Mouse (Mus musculus) frontal cortex, postnatal 25 days (tissue): ENCODE data around the gene Col9a2.
"Not testable (repeated sequence)": the region's sequence is repeated elsewhere in the genome, so short reads cannot be mapped to it uniquely, and the experiment has no call there.

ENCODE experiments used
- DNase-seq, 2 experiments: peaks; one replicate each; pipeline ENCODE4 v3.0.0; 2022; ENCODE audit warnings: low spot score in 2 of 2

Gene Col9a2

DNA sequence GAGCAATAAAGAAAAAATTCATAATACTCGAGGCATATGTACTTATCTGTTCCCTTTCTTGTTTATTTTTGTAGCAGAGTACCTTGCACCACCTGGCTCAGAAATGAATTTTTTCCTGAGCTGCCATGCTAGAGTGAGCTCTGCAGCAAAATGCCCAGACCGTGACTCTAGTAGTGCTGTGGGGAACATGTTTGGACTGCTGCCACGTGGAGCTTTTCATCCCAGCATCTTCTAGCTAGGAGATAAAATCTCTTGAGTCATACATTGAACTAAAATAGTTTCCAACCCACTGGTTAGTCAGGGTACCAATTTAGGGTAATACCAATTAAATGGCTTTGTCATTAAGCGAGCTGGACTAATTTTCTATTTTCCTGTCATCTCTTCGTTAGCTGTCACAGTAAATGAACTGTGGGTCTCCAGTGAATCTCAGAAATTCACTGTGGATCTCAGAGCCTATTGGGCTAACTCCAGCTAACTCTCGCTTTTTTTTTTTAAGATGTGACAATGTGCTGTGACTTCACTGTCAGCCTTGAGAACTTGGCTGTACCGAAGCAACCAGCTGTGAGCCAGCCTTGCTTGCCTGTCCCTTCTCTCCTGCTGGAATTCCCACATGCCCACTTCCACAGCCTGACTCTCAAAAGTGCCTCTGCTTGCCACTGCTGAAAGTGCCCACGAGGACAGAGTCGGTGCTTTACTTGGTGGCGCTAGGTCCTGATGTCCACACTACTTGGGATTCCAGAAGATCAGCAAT is 19.0 kb upstream of the Col9a2 start:
- no peak for DNase-seq

DNA sequence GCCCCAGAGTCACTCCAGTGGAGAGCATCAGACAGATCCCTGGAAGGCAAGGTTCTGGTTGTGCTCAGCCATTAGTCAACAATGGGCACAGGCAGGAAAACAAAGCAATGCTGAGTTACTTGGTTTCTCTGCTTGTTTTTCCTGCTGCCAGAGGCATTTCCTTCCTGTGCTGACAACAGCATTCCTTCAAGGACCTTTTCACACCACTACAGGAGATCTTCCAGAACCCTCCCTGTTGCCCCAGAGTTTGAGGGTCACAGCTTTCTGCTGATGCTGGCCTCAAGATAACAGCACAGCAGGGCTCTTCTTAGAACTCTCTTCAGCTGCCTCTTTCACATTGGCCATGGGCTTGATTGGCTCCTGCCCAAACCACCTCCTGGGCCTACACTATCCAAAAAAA is 17.3 kb upstream of the Col9a2 start:
- DNase-seq = no peak

DNA sequence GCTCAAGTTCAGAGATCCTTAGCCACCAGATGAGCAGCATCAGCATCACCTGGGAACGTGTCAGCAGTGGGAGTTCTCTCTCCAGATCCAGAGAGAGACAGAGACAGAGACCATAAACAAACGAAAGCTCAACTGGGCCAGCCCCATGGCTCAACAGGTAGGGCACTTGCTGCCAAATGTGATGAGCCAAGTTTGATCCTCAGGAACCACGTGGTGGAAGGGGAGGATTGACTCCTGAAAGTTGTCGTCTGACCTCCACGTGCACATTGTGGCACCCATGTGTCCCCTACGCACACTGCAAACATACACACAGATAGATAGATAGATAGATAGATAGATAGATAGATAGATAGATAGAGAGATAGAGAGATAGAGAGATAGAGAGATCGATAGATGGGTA is 15.7 kb upstream of the Col9a2 start:
- DNase-seq = no peak

DNA sequence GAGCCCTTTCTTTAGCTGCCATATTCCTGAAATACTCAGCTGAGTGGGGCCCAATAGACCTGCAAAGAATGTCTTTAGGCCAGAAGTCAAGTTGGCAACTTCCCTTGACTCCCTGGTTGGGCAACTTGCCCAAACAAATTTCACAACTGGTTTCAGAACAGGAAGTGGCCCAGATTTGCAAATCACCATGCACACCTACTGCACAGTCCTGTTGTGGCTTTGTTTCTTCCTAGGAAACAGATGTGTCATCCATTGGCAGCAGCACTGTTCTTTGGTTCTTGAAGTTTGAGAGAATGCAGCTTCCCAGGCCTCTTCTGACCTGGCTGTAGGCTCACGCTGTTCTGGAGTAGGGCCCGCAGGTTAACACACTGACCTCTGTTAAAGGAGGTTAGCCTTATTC is 15.2 kb upstream of the Col9a2 start:
- no peak for DNase-seq

DNA sequence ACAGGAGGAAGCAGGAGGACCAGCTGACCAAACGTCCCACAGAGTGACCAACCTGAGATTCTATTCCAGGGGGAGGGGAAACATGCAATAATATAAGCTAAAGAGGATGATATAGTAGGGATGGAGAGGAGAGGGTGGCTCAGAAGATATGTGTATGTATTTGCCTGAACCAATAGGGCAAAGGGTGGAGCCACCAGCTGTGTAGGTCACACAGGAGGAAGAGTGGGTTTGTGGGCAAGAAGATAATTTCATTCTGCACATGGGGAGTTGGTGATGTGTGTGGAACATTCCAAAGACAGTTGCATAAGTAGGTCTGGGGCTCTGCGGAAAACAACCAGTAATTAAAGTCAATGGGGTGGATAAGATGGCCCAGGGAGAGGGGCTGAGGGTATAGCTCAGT is 13.5 kb upstream of the Col9a2 start:
- DNase-seq = no peak

DNA sequence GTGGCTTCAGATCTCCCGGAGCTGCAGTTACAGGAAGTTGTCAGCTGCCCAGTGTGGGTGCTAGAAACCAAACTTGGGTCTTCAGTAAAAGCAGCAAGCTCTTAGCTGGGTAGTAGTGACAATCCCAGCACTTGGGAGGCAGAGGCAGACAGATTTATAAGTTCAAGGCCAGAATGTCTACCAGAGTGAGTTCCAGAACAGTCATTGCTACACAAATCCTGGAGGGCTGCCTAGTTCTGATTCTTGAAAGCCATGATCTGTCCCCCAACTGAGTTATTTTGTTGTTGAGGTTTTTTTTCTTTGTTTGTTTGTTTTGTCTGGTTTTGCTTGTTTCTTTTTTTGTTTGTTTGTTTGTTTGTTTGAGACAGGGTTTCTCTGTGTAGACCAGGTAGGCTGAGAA is 11.0 kb upstream of the Col9a2 start:
- DNase-seq = no peak

DNA sequence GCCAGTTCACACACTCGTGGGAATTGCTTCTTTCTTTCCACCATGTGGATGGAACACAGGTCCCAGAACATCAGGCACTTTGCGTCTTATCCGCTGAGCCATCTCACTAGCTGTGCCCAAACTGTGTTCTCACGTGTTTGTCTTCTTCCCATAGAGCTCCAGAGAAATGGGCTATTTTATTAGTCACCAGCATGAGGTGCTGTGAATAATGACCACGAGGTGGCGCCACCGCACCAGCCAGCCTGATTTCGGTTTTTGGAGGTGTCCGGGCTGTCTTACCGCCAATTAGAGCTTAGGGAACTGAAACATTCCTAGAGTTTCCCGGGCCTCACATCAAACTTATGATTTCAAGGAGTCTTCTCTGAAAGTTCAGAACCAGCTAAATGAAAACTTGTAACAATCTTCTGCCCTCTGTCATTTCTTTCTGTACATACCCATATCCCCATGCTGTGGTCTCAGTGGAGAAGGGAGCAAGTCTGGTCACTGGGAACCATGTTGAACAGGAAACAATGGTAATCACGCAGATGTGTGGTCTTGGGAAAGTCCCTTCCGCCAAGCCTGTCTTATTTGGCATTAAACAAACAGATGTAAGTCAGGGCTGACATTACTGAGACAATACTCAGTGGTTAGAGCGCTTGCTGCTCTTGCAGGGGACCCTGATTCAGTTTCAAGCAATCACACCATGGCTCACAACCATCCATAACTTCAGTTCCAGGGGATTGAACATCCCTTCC is 10.4 kb upstream of the Col9a2 start:
- no peak for DNase-seq

DNA sequence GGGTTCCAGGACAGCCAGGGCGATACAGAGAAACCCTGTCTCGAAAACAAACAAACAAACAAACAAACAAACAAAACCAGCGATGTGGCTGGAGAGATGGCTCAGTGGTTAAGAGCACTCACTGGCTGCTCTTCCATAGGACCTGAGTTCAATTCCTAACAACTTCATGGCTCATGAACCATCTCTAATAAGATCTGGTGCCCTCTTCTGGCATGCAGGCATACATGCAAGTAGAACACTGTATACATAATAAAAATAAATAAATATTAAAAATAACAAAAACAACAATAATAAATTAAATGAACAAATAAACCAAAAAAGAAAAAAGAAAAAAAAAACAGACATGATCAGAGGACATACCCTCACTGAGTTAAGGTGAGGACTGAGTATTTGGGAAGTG is 9.6 kb upstream of the Col9a2 start:
- DNase-seq = no peak

DNA sequence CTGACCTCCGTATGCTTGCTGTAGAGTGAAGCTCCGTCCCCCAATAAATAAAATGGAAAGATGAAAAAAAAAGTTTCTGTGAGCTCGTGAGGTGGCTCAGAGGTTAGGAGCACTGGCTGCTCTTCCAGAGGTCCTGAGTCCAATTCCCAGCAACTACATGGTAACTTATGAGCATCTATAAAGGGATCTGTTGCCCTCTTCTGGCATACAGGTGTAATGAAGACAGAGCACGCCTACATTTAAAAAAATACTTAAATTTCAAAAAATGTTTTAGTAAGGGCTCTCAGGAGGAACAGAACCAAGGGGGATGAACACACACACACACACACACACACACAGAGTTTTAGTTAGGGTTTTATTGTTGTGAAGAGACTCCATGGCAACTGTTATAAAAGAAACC is 7.7 kb upstream of the Col9a2 start:
- no peak for DNase-seq

DNA sequence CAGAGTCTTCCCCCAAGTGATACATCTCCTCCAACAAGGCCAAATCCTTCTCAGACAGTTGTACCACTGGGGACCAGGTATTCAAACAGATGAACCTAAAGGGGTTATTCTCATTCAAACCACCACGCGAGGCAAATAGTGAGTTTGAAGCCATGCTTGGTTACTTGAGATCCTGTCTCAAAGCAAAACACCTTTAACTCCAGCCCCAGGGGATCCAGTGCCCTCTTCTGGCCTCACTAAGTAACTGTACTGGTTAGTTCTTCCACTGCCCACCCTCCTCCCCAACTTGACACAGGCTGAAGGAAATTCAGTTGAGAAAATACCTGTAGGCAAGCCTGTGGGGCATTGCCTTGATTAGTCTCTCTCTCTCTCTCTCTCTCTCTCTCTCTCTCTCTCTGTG is 6.2 kb upstream of the Col9a2 start:
- DNase-seq = no peak

DNA sequence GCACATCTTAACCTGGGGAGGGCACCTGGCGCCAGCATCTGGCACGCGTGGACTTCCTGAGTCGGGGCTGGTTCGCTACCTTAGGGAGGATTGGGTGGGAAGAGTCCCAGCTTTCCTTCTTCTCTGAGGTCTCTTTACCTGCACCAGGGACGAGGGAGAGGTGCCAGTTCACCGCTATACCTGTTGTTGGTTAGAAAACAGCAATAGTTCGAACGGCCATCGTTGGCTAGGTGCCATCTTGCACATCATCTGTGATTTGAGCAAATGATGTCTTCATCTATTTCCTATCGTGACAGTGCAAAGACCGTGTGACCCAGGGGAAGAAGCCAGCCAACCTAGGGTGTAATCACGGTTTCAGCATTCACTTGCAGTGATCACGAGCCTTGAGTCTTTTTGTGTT is 1.1 kb downstream of the Col9a2 start:
- DNase-seq = no peak

DNA sequence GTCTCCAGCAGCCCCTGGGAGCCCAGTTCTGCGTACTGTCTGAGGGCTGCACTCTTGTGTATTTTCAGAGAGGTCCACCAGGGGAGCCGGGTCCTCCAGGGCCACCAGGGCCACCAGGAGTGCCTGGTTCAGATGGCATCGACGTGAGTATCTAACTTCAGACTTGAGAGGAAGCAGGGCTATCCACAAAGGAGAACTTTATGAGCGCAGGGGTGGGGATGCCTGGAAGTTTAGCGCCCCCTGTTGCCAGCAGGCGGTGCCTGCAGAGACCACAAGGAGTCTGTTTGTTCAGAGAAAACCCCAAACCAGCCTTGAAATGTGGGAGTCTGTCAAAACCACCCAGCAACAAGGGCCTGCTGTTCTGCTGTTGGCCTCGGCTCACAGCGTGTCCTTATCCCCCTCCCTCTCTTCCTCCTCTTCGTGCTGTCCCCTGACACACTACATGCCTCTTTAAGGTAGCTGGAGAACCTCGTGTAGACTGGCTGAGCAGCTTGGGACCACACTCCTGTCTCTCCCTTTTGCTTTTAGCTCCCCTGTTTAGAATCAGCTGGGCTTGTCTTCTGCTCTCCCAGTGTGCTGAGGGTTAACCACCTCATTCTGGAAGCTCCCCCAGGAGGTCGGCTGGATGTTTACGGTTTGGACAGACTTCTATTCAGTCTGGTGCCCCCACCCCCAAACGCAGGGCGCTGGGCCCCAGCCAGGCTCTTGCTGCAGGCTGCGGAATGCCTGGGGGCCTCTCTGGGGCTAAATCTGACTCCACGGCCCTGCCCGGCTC is 1.9 kb downstream of the Col9a2 start:
- peak; percentile 56 to 65 for DNase-seq

DNA sequence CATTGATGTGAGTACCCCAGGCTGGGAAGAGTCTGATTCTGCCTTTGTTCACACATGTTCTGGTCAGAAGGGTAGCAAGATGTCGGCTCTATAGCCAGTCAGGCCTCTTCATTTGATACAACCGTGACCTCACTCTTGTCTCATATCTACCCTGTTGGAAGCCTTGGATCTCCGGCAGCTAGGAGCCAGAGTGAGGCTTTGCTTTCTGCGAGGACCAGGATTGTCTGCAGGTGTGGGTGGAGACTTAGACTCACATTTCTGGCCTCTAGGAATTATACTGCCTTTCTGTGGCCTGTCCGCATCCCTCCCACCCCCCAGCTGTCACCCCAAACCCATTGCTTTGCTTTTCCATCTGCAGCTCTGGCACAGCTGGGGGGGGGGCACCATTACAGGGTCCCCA is 3.3 kb downstream of the Col9a2 start:
- DNase-seq = no peak

DNA sequence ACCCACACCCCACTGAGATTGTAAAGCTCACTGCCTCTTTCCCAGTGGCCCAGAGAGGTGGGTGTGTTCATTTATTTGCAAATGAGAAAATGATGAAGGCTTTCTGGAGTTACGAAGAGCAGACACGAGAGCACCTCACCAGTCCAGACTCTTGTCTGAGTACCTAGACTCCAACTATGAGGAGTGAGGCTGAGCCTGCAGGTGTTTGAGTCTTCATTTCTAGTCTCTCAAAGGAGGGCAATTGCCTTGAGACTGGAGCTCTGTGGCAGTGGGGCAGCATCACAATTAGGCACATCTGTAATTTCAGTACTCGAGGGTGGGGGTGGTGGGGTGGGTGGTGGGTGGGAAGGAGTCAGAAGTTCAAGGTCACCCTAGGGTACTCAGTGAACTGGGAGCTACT is 3.8 kb downstream of the Col9a2 start:
- DNase-seq = no peak

DNA sequence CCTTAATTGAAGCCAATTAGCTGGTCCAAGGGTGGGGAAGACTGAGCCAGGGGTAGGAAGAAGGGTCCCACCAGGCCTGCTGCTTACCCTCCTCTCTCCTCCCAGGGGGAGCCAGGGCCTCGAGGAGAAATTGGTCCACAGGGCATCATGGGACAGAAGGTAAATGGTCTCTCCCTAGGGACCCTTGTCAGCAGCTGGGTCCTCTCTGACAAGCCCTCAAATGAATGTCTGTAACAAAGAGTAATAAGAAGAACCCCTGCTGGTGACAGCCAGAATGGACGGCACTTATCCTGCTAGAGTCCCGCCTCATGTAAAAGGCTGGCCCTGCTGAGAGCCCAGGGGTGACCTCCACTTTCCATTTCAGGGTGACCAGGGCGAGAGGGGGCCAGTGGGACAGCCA is 12.7 kb downstream of the Col9a2 start:
- DNase-seq = no peak

DNA sequence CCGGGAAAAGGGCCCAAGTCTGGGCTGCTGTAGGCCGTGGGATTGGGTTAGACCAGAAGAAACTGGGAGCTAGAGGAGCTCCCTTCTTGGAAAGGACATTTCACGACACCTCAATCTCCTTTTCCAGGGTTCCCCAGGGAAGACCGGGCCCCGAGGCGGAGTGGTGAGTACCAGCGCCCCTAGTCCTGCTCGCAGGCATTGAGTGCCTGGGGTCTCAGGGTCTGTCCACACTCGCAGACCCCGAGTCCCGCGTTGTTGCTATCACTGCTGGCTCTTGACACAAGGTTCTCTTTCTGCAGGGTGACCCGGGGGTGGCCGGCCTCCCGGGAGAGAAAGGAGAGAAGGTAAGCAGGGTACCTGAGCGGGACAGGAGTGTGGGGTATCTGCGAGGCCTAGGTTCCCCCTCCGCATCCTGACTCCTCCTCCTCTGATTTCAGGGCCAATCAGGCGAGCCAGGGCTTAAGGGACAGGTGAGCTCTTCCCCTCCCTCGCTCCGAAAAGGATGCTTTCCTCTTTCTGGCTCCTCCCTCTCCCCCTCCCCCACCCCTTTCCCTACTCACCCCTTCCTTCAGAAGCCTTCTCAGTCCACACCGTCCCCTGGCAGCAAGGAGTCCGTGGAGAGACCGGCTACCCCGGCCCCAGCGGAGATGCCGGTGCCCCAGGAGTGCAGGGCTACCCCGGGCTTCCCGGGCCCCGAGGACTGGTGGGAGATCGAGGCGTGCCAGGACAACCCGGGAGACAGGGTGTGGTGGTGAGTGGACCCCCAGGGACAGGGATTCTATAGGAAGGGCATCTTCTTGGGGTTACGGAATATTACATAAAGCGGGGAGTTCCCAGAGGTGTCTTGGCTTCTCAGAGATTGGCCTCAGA is 13.5 kb downstream of the Col9a2 start:
- no peak for DNase-seq

DNA sequence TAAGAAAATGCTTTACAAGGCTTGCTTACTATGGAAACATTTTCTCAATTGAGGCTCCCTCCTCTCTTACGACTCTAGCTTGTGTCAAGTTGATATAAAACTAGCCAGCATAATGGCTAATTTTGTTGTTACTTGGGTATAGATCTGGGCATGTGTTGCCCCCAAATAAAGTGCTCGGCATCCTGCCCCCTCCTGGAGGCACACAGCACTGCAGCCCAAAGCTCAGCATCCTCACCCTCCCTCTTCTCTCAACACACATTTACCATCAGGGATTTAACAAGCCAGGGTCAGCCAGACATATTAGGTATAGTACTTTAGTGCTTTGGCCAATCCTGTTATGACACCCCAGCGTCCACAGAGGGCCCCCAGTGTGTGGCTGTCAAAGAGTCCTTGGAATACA is 17.2 kb downstream of the Col9a2 start:
- DNase-seq = no peak

DNA sequence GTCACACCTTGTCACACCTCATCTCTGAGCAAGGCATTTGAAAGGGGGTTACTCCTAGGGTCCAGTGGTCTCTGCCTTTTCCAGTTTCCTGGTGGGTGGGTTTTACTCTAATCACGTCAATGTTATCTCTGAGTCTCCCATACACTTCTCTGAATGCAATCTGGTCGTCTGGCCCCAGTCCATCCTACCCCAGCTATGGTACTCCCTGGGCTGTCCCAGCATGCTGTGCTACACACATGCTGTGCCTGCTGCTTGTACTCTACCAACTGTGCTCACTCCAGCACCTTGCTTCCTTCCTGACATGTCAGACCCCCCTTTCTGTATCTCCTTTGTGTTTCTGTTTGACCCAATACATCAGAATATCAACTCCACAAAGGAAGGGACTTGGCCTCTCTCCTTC is 17.8 kb downstream of the Col9a2 start:
- no peak for DNase-seq

DNA sequence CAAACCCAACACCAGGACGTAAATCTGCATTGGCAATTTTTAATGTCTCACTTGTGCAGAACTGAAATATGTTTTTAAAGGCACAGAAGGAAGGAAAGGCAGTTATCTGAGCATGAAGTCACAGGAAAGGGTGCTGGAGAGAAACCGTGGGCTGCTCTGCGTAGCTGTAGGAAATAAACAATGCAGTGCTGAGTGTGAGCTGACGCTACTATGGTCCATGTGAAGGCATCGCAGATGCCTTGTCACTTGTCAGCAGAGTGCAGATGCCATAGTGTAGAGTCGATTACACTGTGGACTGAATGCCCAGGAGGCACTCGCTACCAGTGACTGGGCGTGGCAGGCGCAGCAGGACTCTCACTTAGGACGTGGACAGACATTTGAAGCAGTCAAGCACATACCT is 20.0 kb downstream of the Col9a2 start:
- DNase-seq = not testable (repeated sequence)

DNA sequence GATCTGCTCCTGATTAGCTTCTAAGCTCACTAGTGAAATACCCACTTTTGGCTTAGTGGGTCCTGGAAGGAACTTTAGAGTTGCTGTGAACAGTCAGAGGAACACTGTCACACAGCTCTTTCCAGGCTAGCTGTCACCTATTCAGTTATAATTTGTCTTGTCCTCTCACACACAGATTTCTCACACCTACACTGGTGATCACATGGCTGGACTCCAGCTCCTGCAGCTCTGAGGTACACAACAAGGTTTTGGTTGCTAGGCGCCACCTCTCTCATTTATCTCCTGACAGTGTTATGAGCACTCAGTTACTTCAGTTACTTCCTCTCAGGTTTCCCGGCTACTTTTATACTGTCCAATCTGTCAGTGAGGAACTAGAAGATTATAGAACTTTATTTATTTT is 26.2 kb downstream of the Col9a2 start:
- no peak for DNase-seq

DNA sequence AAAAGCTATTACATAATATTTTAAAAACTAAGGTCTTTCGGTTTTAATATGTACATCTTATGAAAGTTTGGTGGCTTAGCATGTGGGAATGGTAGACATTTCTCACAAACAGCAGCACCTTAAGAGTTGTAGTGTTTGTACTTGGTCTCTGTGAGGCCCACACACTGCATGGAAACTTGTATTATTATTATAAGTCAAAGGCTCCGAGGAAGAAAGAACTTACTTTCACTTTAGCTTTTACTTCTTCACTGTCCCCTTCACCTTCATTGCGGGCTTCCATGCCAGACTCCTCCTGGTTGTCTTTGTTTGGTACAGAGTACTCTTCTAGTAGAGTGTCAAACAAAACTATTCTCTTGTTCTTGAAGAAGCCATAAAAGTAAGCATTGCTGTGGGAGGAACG is 35.1 kb downstream of the Col9a2 start:
- DNase-seq = no peak
